Mouse (Mus musculus) urinary bladder, postnatal 25 days (tissue): ENCODE measurements around the gene Ptprg.

Experiments
- DNase-seq: peaks from one replicate; pipeline ENCODE4 v3.0.0; 2022; ENCODE audit warnings: low spot score

Gene Ptprg

DNA sequence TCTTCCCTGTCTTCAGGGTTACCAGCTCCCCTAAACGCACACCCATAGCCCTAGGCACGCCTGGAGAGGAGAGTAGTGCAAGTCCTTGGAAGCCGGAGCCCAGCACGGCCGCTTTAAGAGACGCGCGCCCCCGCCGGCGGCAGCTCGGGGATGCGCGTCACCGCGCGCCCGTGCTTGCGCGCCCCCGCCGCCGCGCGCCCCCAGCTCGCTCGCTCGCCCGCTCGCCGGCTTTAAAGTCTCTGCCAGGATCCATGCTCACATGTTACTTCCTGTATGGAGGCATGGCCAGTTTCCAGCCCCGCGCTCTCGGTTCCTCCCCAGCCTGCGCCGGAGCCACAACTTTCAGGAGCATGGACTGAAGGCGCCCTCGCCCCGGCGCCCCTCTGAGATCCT lies at the start of gene Ptprg:
Ptprg (plus strand) TSS at position 260 of the 393 bp plus-strand sequence.
- peak; percentile 74 for DNase-seq

DNA sequence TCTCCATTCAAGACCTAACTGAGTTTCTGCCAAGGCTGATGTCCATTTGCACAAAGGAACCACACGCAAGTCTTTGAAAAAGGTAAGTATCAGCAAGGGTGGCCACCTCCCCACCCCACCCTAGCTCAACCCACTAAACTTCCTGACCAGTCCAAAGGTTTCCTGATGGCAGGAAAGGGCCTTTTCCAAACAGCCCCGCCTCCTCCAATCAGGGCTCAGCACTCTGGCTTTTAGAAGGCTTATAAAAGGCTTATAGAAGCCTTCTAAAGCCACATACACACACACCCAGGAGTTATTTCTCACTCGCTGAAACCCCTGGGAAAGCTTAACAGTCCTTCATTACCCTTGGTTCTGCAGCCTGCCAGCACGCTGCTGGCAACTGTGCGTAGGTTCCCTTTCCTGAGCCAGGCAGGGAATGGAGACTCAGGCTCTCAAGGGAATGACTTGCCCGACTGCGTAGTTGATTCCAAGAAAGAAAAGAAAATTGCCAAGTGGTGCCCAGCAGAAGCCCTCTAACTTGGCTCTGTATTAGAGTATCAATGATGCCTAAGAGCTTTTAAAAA lies 49.4 kb upstream of the Ptprg start:
- no peak for DNase-seq

DNA sequence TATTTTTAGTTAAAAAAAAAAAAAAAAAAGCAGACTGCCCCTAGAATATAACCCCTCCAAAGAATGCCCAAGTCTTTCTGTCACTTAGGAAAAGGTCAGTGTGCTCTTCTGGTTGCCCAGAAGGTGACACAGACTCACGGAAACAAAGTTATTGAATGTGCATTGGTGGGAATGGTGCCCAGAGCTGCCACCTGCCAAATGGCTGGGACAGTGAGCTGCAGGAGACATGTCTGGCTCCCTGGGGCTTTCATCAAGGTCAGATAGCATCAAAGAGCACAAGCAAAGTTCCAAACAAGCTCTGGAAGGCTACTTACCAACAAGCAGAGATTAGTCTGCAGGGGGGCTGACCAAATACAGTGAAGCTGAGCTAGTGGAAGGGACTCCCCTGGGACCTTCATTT lies 43.2 kb upstream of the Ptprg start:
- DNase-seq, result no peak

DNA sequence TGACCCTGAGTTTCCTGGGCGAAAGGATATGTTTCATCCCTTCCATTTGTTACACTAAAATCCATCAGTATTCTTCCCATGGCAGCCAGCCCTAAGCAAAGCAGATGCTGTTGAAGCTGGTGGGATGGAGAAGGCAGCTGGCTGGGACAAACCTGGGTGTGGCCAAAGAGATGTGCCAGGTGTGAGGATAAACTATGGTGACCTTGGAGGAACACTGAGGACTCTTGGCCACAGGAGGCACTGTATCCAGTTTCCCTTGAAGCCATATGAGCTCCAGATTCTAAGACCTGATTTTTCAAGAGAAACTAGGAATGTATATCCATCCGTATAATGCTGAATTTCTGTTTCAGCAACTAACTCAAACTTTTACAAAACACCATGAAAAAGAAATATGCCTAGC lies 34.2 kb upstream of the Ptprg start:
- DNase-seq, result no peak

DNA sequence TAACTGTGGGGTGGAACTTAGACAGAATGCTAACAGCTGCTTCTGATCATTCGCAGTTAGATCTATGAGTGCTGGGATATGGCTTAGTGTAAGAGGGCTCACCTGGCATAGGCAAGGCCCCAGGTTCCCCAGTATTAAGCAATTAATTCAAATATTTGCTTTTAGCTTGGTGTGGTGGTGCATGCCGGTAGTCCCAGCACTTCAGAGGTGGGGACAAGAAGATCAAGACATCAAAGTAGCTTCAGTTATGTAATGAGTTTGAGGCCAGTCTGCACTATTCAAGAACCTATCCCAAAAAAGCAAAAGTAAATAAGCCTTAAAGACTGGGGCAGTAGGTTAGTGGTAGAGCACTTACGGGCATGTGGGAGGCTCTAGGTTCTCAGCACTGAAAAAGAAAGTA lies 30.3 kb upstream of the Ptprg start:
- no peak for DNase-seq

DNA sequence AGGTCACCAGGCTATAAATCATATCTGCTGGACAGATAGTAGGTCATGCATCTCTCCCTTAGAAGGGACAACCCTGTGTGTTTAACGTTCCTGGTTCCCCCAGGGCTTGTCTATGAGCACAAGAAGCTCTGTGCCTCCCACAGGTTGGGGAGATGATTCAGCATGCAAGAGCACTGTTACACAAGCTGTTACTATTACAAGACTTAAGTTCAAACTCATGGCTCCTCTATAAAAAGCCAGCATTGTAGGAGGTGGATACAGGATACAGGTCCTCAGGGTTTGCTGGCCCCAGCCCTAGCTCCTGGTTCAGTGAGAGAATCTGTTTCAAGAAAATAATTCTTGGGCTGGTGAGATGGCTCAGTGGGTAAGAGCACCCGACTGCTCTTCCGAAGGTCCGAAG lies 23.7 kb upstream of the Ptprg start:
- no peak for DNase-seq

DNA sequence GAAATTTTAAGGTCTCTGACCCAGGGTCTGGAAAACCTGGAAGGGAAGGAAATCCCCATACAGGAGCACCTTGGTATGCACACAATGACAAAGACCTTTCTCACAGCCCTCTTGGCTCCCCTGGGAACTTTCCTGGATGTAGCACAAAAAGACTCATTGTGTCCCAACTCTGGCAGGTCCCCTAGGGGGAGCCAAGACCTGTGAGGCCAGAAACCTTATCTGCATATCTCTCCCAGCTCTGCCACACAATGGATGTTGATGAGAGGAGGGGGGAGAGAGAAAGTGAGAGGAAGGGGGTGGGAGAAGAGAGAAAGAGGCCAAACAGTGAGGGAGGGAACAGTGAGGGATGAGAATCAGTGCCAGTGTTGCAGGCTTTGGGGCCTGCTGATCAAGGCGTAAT lies 18.9 kb upstream of the Ptprg start:
- DNase-seq, result no peak

DNA sequence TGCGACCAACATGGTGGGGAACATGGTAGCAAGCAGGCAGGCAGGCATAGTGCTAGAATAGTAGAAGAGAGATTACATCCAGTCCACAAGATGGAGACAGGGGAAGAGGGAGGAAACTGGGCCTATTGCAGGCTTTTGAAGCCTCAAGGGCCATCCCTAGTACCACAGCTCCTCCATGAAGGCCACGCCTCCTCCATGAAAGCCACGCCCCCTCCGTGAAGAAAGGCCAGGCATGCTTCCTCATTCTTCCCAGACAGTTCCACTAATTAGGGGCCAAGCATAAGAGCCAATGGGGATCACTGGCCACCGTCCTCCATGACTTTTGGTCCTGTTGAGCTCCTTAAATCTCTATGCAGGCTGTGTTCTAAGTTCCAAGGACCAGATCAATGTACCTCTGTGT lies 17.2 kb upstream of the Ptprg start:
- no peak for DNase-seq

DNA sequence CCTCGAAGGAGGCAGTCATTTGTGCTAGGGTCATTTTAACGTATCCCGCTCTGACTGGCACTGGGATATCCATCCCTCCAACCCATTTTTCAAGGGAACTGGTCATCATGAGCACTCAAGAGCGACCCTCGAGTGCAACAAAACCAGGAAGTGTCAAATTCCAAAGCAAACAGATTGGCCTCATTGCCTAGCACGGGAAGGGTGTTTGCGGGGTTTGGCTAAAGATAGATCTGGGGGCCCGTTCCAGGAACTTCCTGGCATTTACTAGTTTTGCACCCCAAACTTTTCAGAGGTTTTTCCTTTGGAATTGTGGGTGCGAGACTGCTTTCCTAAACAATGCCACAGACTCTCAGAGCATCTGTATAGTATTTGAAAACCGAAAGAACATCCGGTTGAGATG lies 1.4 kb upstream of the Ptprg start:
- DNase-seq, result no peak

DNA sequence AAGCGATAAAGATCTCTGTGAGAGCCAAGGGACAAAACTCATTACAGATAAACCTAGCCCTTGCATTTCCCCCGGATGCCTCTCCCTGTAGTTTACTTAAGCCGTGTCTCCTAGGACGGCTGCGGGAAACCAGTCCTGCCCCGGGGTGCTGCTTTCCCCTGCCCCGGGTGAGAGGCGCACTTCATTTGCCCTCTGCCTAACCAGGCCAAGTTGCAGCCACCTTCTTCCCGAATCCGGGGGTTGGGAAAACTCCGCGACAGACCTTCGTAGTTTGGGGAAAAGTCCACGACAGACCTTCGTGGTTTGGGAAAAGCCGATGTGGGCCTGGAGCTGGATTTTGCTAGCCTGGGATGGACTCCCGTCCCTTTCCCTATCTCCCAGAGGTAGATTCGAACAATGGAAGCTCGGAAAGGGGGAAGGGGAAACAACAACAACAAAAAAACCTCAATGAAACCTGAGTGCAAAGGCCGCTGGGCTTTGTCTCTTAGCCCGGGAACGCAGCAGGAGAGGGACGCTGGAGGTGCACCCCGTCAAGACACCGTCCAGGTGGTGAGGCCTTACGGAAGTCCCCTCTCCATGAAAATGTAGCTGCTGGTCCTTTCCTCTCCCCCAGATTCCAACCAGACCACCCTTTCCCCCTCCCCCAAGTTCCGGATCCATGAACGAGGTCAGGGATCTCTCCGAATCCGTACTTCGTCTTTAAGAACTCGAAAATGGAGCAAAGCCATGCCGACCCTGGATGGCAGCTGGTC lies 635 bp upstream of the Ptprg start:
- DNase-seq, result peak; percentile 29

DNA sequence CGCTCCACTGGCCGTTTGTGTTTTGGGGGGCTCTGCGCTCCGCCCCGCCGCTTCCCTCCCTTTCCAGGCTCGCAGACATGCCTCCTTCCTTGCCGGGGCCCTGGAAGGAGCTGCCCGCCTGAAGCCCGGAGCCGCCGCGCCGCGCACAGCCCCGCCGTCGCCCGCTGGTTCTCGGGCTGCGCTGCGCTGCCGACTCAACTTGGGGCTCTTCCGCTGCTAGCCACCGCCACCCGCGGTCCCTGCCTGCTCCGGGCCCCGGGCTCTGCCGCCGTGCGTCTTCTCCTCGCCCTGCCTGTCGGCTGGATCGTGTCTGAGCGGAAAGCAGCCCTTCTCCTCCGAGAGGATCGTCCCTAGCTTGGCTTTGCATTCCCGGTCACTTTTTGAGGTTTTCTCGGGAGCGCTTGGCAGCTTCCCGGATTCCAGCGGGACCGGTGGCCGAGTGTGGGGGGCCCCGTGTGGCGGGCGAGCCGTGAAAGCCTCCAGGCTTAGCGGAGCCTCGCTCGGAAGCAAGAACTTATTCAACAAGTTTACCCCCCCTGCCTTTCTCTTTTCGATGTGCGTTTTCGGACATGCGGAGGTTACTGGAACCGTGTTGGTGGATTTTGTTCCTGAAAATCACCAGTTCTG lies 460 bp downstream of the Ptprg start:
- no peak for DNase-seq

DNA sequence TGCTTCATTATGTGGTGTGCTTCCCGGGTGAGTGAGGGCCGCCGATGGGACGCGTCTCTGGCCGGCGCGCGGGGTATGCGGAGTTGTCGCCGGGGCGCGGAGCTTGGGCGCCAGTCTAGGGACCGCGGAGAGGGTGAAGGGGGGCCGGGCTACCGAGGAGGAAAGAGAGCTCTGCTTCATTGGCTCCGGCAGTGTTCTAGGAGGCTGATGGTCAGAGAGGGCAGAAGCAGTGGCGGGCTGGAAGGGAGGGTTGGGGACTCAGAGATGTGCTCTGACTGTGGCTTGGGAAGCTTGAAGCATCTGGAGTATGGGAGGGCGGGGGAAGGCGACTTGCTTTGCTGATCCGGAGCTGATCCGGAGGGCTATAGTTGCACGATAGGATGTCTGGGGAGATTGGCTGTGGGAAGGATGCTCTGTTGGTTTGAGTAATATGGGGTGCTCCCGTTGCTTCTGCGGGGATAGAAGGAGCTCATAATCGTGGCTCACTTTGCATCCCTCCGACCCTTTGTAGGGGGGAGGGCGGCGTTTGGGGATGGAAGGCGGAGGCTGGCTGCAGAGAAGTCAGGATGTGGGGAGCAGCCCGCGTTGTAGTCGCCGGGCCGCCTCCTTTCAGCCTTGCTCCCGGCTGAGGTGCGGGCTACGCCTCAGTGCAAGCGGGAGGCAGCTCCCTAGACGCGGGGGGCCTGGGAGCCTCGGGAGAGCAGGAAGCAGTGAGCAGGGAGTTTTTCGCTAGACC lies 1.1 kb downstream of the Ptprg start:
- peak; percentile 44 for DNase-seq

DNA sequence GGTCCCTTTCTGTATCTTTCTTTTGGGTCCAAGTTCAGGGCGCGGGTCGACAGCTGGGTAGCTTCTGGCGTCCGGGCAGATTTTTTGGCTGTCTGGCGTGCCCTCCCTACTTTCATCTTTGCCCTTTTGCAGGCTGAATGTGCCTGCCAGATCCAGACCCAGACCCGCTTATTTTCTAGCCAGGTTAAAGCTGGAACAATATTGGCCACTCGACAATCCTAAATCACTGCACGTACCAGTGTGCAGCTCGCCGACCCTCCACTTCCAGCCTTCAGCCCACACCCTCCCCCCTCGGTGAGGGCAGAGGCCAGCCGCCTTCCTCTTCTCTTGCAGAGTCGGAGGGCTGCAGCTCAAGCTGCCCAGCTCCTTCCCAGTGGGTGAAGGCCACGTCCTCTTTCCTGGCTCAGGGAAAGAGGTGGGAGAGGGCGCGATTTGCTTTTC lies 1.7 kb downstream of the Ptprg start:
- no peak for DNase-seq

DNA sequence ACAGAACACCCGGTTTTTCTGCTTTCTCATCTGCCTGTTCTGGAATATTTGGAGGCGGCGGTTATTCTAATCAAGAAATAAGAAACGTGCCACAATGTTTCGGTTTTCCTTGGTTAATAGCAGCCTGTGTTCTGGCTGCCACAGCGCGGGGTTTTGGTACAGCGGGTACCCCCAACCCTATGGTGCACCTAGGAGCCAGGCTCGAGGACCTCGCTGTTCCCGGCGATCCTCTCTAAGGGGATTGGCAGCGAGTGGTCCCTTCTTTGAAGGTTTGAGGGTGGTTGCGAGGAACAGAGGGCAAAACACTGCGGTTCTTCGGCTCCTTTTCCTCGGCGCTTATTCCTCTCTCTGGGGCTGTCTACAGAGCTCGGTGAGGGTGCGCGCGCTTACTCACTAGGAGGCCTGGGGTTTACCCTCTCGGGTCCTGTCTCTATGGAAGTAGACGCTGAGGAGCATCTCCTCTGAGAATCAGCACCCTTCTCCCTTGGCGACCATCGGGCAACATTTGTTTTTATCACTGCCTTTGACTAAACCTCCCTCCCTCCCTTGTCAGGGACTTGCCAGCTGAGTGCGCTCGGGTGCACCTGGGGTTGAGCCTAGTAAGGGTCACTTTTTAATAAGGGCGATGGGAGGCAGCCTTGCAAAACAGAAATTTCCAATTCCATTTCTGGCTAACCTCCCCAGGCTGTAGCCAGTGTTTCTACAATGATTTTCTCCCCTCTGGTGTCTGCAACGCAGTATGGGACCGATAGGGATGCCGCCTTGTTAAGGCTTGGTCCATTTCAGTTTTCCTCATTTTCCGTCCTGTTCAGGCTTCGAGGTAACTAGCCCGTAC lies 2.4 kb downstream of the Ptprg start:
- DNase-seq, result peak; percentile 13

DNA sequence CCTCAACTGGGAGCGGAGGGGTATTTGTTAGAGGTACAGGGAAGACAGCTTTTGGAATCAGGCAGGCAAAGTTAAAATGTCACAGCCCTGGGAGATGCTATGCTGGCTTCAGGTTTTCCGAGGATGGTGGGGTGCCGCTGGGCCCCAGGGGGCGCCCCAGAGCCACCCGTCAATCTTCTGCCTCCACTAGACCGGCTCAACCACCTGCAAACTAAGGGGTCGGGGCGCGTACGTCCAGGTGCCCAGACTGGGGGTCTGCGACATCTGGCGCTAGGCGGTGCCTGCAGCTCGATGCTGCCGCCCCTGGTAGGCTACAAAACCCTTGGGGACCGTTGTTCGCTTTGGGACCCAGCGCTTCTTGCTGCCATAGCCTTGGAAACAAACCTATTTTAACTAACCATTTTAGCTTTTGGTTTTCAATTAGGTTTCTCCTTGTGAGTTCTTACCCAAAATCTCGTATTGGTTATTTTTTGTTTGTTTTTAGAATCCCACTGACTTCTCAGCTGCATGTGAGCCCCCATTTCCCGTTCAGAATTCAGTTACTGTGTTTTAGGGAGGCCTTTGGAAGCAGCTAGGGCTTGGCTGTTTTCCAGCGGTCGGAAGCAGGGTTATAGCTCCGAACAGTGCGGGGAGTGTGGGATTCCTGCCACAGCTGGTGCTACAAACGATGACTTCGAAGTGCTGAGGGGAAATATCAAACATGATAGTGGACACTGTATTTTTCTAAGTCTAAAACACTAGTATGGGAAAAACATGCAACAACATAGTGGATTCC lies 3.2 kb downstream of the Ptprg start:
- peak; percentile 43 for DNase-seq

DNA sequence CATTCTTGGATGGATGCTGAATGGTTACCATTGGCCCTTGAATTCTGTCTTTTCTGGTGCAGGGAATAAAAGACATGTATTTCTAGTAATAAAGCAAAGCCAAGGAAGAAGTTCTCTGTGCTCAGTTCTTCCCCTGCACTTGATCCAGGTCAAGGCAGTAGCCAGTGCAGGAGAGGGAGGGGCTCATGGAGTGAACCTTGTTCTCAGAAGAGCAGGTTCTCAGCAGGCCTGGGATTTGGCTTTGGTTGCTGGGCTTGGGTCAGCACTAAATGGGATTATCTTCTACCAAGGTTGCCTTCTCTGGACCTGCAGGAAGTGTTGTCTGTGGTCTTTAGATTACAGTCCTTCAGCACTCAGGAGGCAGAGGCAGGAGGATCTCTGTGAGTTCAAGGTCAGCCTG lies 5.2 kb downstream of the Ptprg start:
- no peak for DNase-seq

DNA sequence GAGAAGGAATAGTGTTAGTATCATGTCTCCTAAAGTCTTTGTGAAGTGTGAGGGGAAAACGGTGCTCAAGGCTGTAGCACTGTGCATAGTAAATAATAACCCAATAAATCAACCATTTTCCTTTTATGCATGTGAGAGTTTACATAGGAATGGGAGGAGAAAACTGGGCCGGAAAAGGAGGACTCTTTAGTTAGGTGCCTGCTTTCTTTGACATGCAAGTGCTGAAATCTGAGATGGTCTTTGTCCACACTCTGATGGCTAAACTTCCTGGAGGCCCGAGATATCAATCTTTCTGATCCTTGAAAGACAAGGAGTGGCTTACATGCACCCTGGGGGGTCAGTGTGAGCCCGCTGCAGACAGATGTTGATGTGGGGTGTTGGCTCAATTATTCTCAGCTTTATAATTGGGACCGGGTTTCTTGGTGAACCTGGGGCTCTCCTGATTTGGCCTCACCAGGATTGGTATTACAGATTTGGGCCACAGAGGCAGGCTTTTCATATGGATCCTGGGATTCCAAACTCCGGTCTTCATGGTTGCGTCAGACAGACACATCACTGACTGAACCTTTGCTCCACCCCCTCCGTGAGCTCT lies 7.4 kb downstream of the Ptprg start:
- DNase-seq, result no peak

DNA sequence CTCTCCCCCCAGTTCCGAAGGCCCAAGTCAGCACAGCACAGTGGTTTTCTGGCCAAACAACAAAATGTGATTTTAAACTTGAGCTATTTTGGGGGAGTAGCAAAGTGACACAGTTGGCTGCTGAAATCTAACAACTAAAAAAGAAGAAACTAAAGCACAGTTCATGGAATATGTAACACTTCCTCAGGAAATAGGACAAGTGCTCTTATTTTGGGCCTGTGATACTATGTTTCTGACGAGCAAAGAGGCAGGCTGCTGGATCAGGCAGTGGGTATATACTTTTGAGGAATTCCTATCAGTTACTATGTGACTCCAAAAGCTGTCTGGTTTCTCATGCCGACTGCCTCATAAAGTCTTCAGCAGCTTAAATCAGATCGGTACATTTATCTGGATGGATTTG lies 8.1 kb downstream of the Ptprg start:
- DNase-seq, result no peak

DNA sequence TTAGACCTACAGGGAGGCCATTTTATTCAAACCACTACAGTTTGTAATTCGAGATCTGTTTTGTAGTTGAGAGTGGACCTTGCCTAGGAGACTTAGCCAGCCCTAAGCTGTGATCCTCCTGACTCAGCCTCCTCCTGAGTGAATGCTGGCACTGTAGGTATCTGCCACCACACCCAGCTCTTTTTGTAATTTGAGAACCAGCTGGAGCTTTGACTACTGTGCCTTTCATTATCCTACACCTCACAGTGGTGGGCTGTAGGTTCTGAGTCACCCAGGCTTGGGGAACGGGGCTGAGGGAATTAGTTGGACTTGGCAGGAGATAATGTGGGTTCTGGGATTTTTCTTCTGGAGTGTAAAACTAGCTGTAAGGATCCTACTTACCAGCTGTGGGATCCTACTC lies 9.5 kb downstream of the Ptprg start:
- no peak for DNase-seq

DNA sequence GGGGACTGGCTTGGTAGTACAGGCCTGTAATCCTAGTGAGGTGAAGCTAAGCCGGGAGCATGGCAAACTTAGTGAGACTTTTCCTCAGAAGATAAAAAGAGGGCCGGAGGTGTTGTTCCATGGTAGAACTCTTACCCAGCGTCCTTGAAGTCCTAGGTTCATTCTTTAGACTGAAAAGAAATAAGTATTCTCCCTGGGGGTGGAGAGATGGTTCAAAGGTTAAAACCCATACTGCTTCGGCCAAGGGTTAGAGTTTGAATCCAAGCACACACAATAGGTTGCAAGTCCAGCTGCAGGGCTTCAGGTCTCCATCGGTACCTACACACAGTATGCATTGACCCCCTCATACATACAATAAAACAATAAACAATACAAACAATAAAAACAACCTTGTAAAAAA lies 10.3 kb downstream of the Ptprg start:
- no peak for DNase-seq

DNA sequence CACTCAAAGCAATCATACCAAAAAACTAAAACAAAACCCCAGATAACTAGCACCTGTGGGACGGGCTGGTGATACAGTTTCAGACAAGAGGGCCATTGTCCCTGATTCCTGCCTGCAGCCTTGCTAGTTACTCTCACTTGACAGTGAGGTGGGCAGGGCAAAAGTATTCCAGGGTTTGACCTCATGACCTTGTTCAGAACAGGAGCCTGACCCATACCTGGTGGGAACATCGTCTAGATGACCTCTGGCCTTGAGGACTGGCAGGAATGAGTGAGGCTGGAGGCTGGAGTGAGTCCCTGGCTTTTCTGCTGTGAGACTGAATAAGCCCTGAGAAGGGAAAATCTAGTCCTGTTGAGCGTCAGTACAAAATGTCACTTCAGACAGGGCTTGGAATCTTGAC lies 11.1 kb downstream of the Ptprg start:
- no peak for DNase-seq
